Mouse (Mus musculus) gastrocnemius, adult 8-10 months (tissue): ENCODE measurements around the gene Rmdn2. TPM values are rescaled to one million over a fixed set of nuclear protein-coding genes. Genes with fewer than 3 reads are reported as not detected.

Experiments used
- DNase-seq, 2 experiments: peaks; one replicate each; pipeline ENCODE4 v3.0.0; 2022; ENCODE audit warnings: low spot score in 2 of 2
- total RNA-seq, 4 experiments: library from RNA; stranded (reverse); gene quantifications; 2 replicates each; pipeline ENCODE4 v1.2.4; 2022

The Rmdn2 gene
- total RNA-seq, 4 experiments from 2014 or later, result 11.5 to 20.1 (median 13.2) TPM

DNA sequence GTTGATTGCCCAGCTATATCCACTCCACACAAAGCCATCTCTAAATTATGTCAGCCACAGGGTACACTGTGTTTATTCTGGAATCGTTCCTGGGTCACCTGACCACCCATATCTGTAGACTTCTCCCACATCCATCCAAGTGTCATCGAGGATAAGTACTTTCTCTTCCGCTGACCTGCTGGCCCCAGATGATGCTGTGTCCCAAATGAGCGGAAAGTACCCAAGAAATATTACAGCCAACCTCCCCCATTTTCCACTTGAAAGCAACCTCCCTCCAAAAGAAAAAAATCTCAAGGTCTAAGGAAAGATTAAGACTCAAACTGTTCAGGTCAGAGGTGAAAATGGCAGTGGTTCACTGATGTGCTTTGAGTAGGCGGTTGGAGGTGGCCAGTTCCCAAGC lies 131.0 kb downstream of the Rmdn2 start:
- no peak for DNase-seq

Other genes with a start within 250 kb of the Rmdn2 start
- under 1 TPM; 0.19 to 0.72 (median 0.54) TPM for gene Cyp1b1, start 103.2 kb downstream of the Rmdn2 start, total RNA-seq